Comparison of ENCODE assay signal across 8 mouse cellular contexts in genomic region chr15:82921559-82921958, GRCm38 (mm10).
DNase-seq lines count a peak whose midpoint lies in the region; ATAC-seq and TF ChIP-seq lines count a peak whose summit lies in the region.

No protein-coding gene starts in this region.

- 0 out of 2 replicates have a peak overlapping the region, but pooled peaks have one; percentile 54 for H3K27ac ChIP-seq in intestine, embryonic 14.5 days (ENCODE audit: low read depth)
- H3K27ac ChIP-seq in intestine, embryonic 16.5 days (ENCODE audit: low read length): no peak overlapping the region
- H3K27ac ChIP-seq in stomach, embryonic 15.5 days: no peak overlapping the region; the same call in 1 of the 2 replicates
- no peak overlapping the region for H3K27ac ChIP-seq in stomach, postnatal 0 days (replicated peaks)
- peak overlapping the region; percentile 65 for H3K27ac ChIP-seq in hindbrain, embryonic 16.5 days (ENCODE audit: low read depth, low read length)
- 0 out of 2 replicates have a peak overlapping the region, but pooled peaks have one; percentile 42 for H3K27ac ChIP-seq in stomach, embryonic 16.5 days (ENCODE audit: low read length)

- peak overlapping the region; percentile 36 for H3K4me2 ChIP-seq in intestine, embryonic 14.5 days (ENCODE audit: low read length)
- H3K4me2 ChIP-seq in intestine, embryonic 16.5 days (ENCODE audit: low read depth, low read length): no peak overlapping the region
- H3K4me2 ChIP-seq in stomach, embryonic 15.5 days: 0 out of 2 replicates have a peak overlapping the region, but pooled peaks have one; percentile 25
- H3K4me2 ChIP-seq in stomach, postnatal 0 days (replicated peaks; ENCODE audit: low read depth): no peak overlapping the region
- peak overlapping the region; percentile 27; the same call in 1 of the 2 replicates for H3K4me2 ChIP-seq in hindbrain, embryonic 16.5 days (ENCODE audit: low read length)
- H3K4me2 ChIP-seq in stomach, embryonic 16.5 days (ENCODE audit: low read depth, low read length): 0 out of 2 replicates have a peak overlapping the region, but pooled peaks have one; percentile 3

- no peaks in the 10 kb centered on the region for H3K36me3 ChIP-seq in intestine, embryonic 14.5 days (ENCODE audit: control insufficient read depth, insufficient read depth, low read length)
- H3K36me3 ChIP-seq in intestine, embryonic 16.5 days (ENCODE audit: control insufficient read depth, insufficient read depth, low read length): no peaks in the 10 kb centered on the region
- no peaks in the 10 kb centered on the region for H3K36me3 ChIP-seq in stomach, embryonic 15.5 days
- no peaks in the 10 kb centered on the region for H3K36me3 ChIP-seq in stomach, postnatal 0 days (ENCODE audit: control insufficient read depth, insufficient read depth, low read length)
- H3K36me3 ChIP-seq in hindbrain, embryonic 16.5 days (ENCODE audit: control insufficient read depth, insufficient read depth, low read length): no peaks in the 10 kb centered on the region
- no peaks in the 10 kb centered on the region for H3K36me3 ChIP-seq in stomach, embryonic 16.5 days (ENCODE audit: control insufficient read depth, insufficient read depth, low read length)

- H3K4me1 ChIP-seq in intestine, embryonic 14.5 days (replicated peaks; ENCODE audit: control insufficient read depth, insufficient read depth, low read length): peaks cover 65% of the 10 kb centered on the region
- H3K4me1 ChIP-seq in intestine, embryonic 16.5 days (ENCODE audit: control insufficient read depth, insufficient read depth, low read length): peaks cover 60% of the 10 kb centered on the region
- H3K4me1 ChIP-seq in stomach, embryonic 15.5 days: peaks cover 70% of the 10 kb centered on the region
- H3K4me1 ChIP-seq in stomach, postnatal 0 days (replicated peaks; ENCODE audit: control insufficient read depth, insufficient read depth): peaks cover 10% of the 10 kb centered on the region; the same call in 1 of the 2 replicates
- peaks cover 80% of the 10 kb centered on the region for H3K4me1 ChIP-seq in hindbrain, embryonic 16.5 days (ENCODE audit: control insufficient read depth, insufficient read depth, low read depth, low read length)
- H3K4me1 ChIP-seq in stomach, embryonic 16.5 days (ENCODE audit: control insufficient read depth, insufficient read depth, low read length): peaks cover 60% of the 10 kb centered on the region

- 39% methylated on average over 1 of the region's 1 CpGs for WGBS in intestine, embryonic 14.5 days
- 33% methylated on average over 1 of the region's 1 CpGs for WGBS in intestine, embryonic 16.5 days
- WGBS in stomach, embryonic 15.5 days: 29% methylated on average over 1 of the region's 1 CpGs
- WGBS in stomach, postnatal 0 days: 20% methylated on average over 1 of the region's 1 CpGs
- WGBS in hindbrain, embryonic 16.5 days: 50% methylated on average over 1 of the region's 1 CpGs
- 28% methylated on average over 1 of the region's 1 CpGs for WGBS in stomach, embryonic 16.5 days

- no peak overlapping the region for H3K4me3 ChIP-seq in intestine, embryonic 14.5 days (ENCODE audit: low read depth, low read length)
- no peak overlapping the region for H3K4me3 ChIP-seq in intestine, embryonic 16.5 days (ENCODE audit: low read length)
- H3K4me3 ChIP-seq in stomach, embryonic 15.5 days (replicated peaks): no peak overlapping the region
- no peak overlapping the region for H3K4me3 ChIP-seq in stomach, postnatal 0 days (ENCODE audit: low read depth, low read length)
- H3K4me3 ChIP-seq in hindbrain, embryonic 16.5 days (ENCODE audit: low read length): no peak overlapping the region
- H3K4me3 ChIP-seq in stomach, embryonic 16.5 days (replicated peaks; ENCODE audit: low read length): no peak overlapping the region

- H3K27me3 ChIP-seq in intestine, embryonic 14.5 days (replicated peaks; ENCODE audit: control insufficient read depth, insufficient read depth, low read length): peaks cover 4% of the 10 kb centered on the region; the same call in 1 of the 2 replicates
- H3K27me3 ChIP-seq in intestine, embryonic 16.5 days (replicated peaks; ENCODE audit: control insufficient read depth, insufficient read depth, low read length): no peaks in the 10 kb centered on the region
- H3K27me3 ChIP-seq in stomach, embryonic 15.5 days (replicated peaks): no peaks in the 10 kb centered on the region
- H3K27me3 ChIP-seq in stomach, postnatal 0 days (ENCODE audit: control insufficient read depth, insufficient read depth, low read length): no peaks in the 10 kb centered on the region; the same call in 1 of the 2 replicates
- H3K27me3 ChIP-seq in hindbrain, embryonic 16.5 days (replicated peaks; ENCODE audit: control insufficient read depth, insufficient read depth, low read length): 0 out of 2 replicates have a peak, but pooled peaks cover 3% of the 10 kb centered on the region
- H3K27me3 ChIP-seq in stomach, embryonic 16.5 days (ENCODE audit: control insufficient read depth, insufficient read depth, low read length): no peaks in the 10 kb centered on the region

- DNase-seq in intestine, embryonic 14.5 days (ENCODE audit: low spot score): no peak
- DNase-seq in stomach, postnatal 0 days (ENCODE audit: low spot score): no peak
- DNase-seq in adipocyte (ENCODE audit: low spot score): no peak
- DNase-seq in yolk sac, embryonic 10.5 days (ENCODE audit: low spot score): no peak

- no peak for TF ChIP-seq CTCF in stomach, postnatal 0 days (IDR thresholded peaks at IDR 0.05; ENCODE audit: low read depth)

- ATAC-seq in intestine, embryonic 14.5 days (replicated peaks; ENCODE audit: low FRiP score, low TSS enrichment, low read depth): no peak
- no peak; the same call in 1 of the 2 replicates for ATAC-seq in intestine, embryonic 16.5 days
- no peak for ATAC-seq in stomach, embryonic 15.5 days (ENCODE audit: insufficient read depth, low FRiP score, low read depth)
- no peak for ATAC-seq in stomach, postnatal 0 days (ENCODE audit: low FRiP score, low TSS enrichment)
- peak; percentile 2 for ATAC-seq in hindbrain, embryonic 16.5 days
- peak; percentile 4; the same call in 1 of the 2 replicates for ATAC-seq in stomach, embryonic 16.5 days (ENCODE audit: insufficient read depth, low FRiP score)

- TF ChIP-seq EP300 in stomach, postnatal 0 days (optimal IDR thresholded peaks at IDR 0.05): no peak

- no peak overlapping the region for H3K9ac ChIP-seq in intestine, embryonic 14.5 days (ENCODE audit: low read length)
- no peak overlapping the region for H3K9ac ChIP-seq in intestine, embryonic 16.5 days (ENCODE audit: low read depth, low read length)
- H3K9ac ChIP-seq in stomach, embryonic 15.5 days: no peak overlapping the region
- H3K9ac ChIP-seq in stomach, postnatal 0 days (ENCODE audit: low read length): no peak overlapping the region
- H3K9ac ChIP-seq in hindbrain, embryonic 16.5 days (ENCODE audit: low read depth, low read length): peak overlapping the region; percentile 23; the same call in 1 of the 2 replicates
- no peak overlapping the region for H3K9ac ChIP-seq in stomach, embryonic 16.5 days (ENCODE audit: low read length)

- H3K9me3 ChIP-seq in intestine, embryonic 14.5 days (ENCODE audit: control insufficient read depth, low read length): no peaks in the 10 kb centered on the region
- no peaks in the 10 kb centered on the region for H3K9me3 ChIP-seq in intestine, embryonic 16.5 days (ENCODE audit: control insufficient read depth, low read length)
- H3K9me3 ChIP-seq in stomach, embryonic 15.5 days: no peaks in the 10 kb centered on the region
- H3K9me3 ChIP-seq in stomach, postnatal 0 days (ENCODE audit: control insufficient read depth, low read length): no peaks in the 10 kb centered on the region
- no peaks in the 10 kb centered on the region for H3K9me3 ChIP-seq in hindbrain, embryonic 16.5 days (ENCODE audit: control insufficient read depth, low read length)
- H3K9me3 ChIP-seq in stomach, embryonic 16.5 days (replicated peaks; ENCODE audit: control insufficient read depth, low read length): no peaks in the 10 kb centered on the region

Comparison
In these comparisons a context has a peak if more than half of its experiments do, and no peak if none do; other contexts are left out.
1. ATAC-seq: peak in hindbrain, embryonic 16.5 days (single experiment) and stomach, embryonic 16.5 days (single experiment); none in intestine, embryonic 14.5 days (single experiment), intestine, embryonic 16.5 days (single experiment), stomach, embryonic 15.5 days (single experiment) and stomach, postnatal 0 days (single experiment).
2. H3K27ac ChIP-seq: peak in intestine, embryonic 14.5 days (single experiment), hindbrain, embryonic 16.5 days (single experiment) and stomach, embryonic 16.5 days (single experiment); none in intestine, embryonic 16.5 days (single experiment), stomach, embryonic 15.5 days (single experiment) and stomach, postnatal 0 days (single experiment).
3. H3K4me2 ChIP-seq: peak in intestine, embryonic 14.5 days (single experiment), stomach, embryonic 15.5 days (single experiment), hindbrain, embryonic 16.5 days (single experiment) and stomach, embryonic 16.5 days (single experiment); none in intestine, embryonic 16.5 days (single experiment) and stomach, postnatal 0 days (single experiment).